Mouse (Mus musculus) heart, embryonic 10.5 days (tissue): ENCODE data around the gene Sbf2. TPM values are rescaled to one million over a fixed set of nuclear protein-coding genes. Genes with fewer than 3 reads are reported as not detected.
"Not testable (repeated sequence)": the region's sequence is repeated elsewhere in the genome, so short reads cannot be mapped to it uniquely, and the experiment has no call there.

Experiments used
- DNase-seq: peaks from one replicate; pipeline ENCODE4 v3.0.0-alpha.2; 2017; ENCODE audit warnings: low spot score
- H3K27ac ChIP-seq: fragments of 300-500 bp; sonication (generic); 2 replicates; pipeline ENCODE4 v1.5.1; 2016; ENCODE audit warnings: mild to moderate bottlenecking
- H3K27me3 ChIP-seq: fragments of 300-500 bp; sonication (generic); 2 replicates; pipeline ENCODE4 v1.6.1; 2016; ENCODE audit warnings: mild to moderate bottlenecking; ENCODE audit not compliant: poor library complexity, insufficient read depth, severe bottlenecking
- H3K36me3 ChIP-seq: fragments of 300-500 bp; sonication (generic); 2 replicates; pipeline ENCODE4 v1.6.1; 2016; ENCODE audit warnings: mild to moderate bottlenecking, moderate library complexity
- H3K4me1 ChIP-seq: fragments of 300-500 bp; sonication (generic); 2 replicates; pipeline ENCODE4 v1.6.1; 2016; ENCODE audit warnings: mild to moderate bottlenecking
- H3K4me3 ChIP-seq: fragments of 300-500 bp; sonication (generic); 2 replicates; pipeline ENCODE4 v1.5.1; 2016; ENCODE audit warnings: mild to moderate bottlenecking, moderate library complexity
- H3K9me3 ChIP-seq: fragments of 300-500 bp; sonication (generic); 2 replicates; pipeline ENCODE4 v1.6.1; 2016; ENCODE audit warnings: mild to moderate bottlenecking, moderate library complexity
- WGBS: fragments of 180-500 bp; shearing (Covaris S2); methylation state at CpG from one replicate; pipeline ENCODE4 v1.1.7; 2016; 5-methylcytosine and 5-hydroxymethylcytosine counted together
- polyA plus RNA-seq: library from polyadenylated mRNA; unstranded; fragments of >200 nt; fragmentation: Nextera tagmentation; extraction: Ambion mirVana; gene quantifications from 2 replicates; pipeline ENCODE4 v1.2.1, GENCODE M21; 2016

Gene Sbf2
- polyA plus RNA-seq, 1 experiment from 2014 or later = 28.6 TPM

GRCm38 (mm10) chr7:110392576-110392975 is 222.1 kb downstream of the Sbf2 start:
- H3K27me3 ChIP-seq = no peaks in the 10 kb centered on the region
- no peak for DNase-seq
- no peak overlapping the region for H3K27ac ChIP-seq
- WGBS = 61% methylated on average over 6 of the region's 6 CpGs
- H3K9me3 ChIP-seq = no peaks in the 10 kb centered on the region
- H3K4me1 ChIP-seq = peaks cover 7% of the 10 kb centered on the region
- peaks cover 2% of the 10 kb centered on the region; the same call in 1 of the 2 replicates for H3K36me3 ChIP-seq
- no peak overlapping the region for H3K4me3 ChIP-seq

GRCm38 (mm10) chr7:110391632-110392031 is 223.1 kb downstream of the Sbf2 start:
- Histone ChIP-seq H3K36me3 (no peaks in the 10 kb centered on the region), H3K4me1 (peaks cover 8% of the 10 kb centered on the region), H3K27me3 (no peaks in the 10 kb centered on the region), H3K9me3 (no peaks in the 10 kb centered on the region), H3K4me3 (no peak overlapping the region), H3K27ac (no peak overlapping the region)
- 84% methylated on average over 2 of the region's 2 CpGs for WGBS
- no peak for DNase-seq

GRCm38 (mm10) chr7:110388889-110389288 is 225.8 kb downstream of the Sbf2 start:
- not testable (repeated sequence) for H3K27me3 ChIP-seq, H3K4me1 ChIP-seq, DNase-seq, H3K9me3 ChIP-seq, H3K36me3 ChIP-seq, H3K4me3 ChIP-seq, H3K27ac ChIP-seq
- 63% methylated on average over 2 of the region's 2 CpGs for WGBS

- WGBS = 47% methylated on average over 2 of the region's 2 CpGs
These were observed 227.2 kb downstream of the Sbf2 start for GRCm38 (mm10) chr7:110387565-110387964.

GRCm38 (mm10) chr7:110385482-110385881 is 229.2 kb downstream of the Sbf2 start:
- 86% methylated on average over 1 of the region's 1 CpGs for WGBS
- Histone ChIP-seq H3K36me3 (no peaks in the 10 kb centered on the region), H3K27ac (no peak overlapping the region), H3K27me3 (no peaks in the 10 kb centered on the region), H3K9me3 (no peaks in the 10 kb centered on the region), H3K4me3 (no peak overlapping the region), H3K4me1 (peaks cover 8% of the 10 kb centered on the region)
- DNase-seq = no peak

More at GRCm38 (mm10) chr7:110387565-110387964, 227.2 kb downstream of the Sbf2 start:
- Histone ChIP-seq H3K36me3 (no peaks in the 10 kb centered on the region), H3K9me3 (no peaks in the 10 kb centered on the region), H3K4me3 (no peak overlapping the region), H3K27me3 (no peaks in the 10 kb centered on the region), H3K4me1 (peaks cover 8% of the 10 kb centered on the region), H3K27ac (peak overlapping the region; percentile 23; the same call in 1 of the 2 replicates)
- DNase-seq = no peak

GRCm38 (mm10) chr7:110384343-110384742 is 230.4 kb downstream of the Sbf2 start:
- no peak overlapping the region for H3K4me3 ChIP-seq
- DNase-seq = no peak
- peaks cover 16% of the 10 kb centered on the region for H3K4me1 ChIP-seq
- no peaks in the 10 kb centered on the region for H3K9me3 ChIP-seq
- no peaks in the 10 kb centered on the region for H3K27me3 ChIP-seq
- H3K36me3 ChIP-seq = no peaks in the 10 kb centered on the region
- no peak overlapping the region for H3K27ac ChIP-seq

- Histone ChIP-seq H3K27ac (no peak overlapping the region), H3K27me3 (no peaks in the 10 kb centered on the region), H3K36me3 (no peaks in the 10 kb centered on the region), H3K9me3 (no peaks in the 10 kb centered on the region), H3K4me3 (no peak overlapping the region), H3K4me1 (peaks cover 11% of the 10 kb centered on the region)
- 75% methylated on average over 3 of the region's 3 CpGs for WGBS
- no peak for DNase-seq
These were observed 233.1 kb downstream of the Sbf2 start for GRCm38 (mm10) chr7:110381625-110382024.

GRCm38 (mm10) chr7:110379335-110379914 is 235.3 kb downstream of the Sbf2 start:
- peak; percentile 76 for DNase-seq
- 53% methylated on average over 10 of the region's 10 CpGs for WGBS

GRCm38 (mm10) chr7:110372529-110372928 is 242.2 kb downstream of the Sbf2 start:
- Histone ChIP-seq H3K27me3 (no peaks in the 10 kb centered on the region), H3K27ac (no peak overlapping the region), H3K4me3 (no peak overlapping the region), H3K36me3 (peaks cover 48% of the 10 kb centered on the region), H3K9me3 (no peaks in the 10 kb centered on the region), H3K4me1 (no peaks in the 10 kb centered on the region)
- 81% methylated on average over 4 of the region's 4 CpGs for whole genome bisulfite sequencing
- no peak for DNase-seq

More at GRCm38 (mm10) chr7:110379335-110379914, 235.3 kb downstream of the Sbf2 start:
- H3K4me3 ChIP-seq = no peak overlapping the region
- H3K27me3 ChIP-seq = no peaks in the 10 kb centered on the region
- H3K27ac ChIP-seq = 0 out of 2 replicates have a peak overlapping the region, but pooled peaks have one; percentile 1
- peaks cover 12% of the 10 kb centered on the region for H3K36me3 ChIP-seq
- H3K4me1 ChIP-seq = peaks cover 11% of the 10 kb centered on the region
- no peaks in the 10 kb centered on the region for H3K9me3 ChIP-seq

- H3K9me3 ChIP-seq = no peaks in the 10 kb centered on the region
- peaks cover 40% of the 10 kb centered on the region for H3K36me3 ChIP-seq
- no peak for DNase-seq
- WGBS = 87% methylated on average over 11 of the region's 11 CpGs
- H3K27ac ChIP-seq = no peak overlapping the region
- no peaks in the 10 kb centered on the region for H3K4me1 ChIP-seq
- H3K27me3 ChIP-seq = no peaks in the 10 kb centered on the region
- no peak overlapping the region for H3K4me3 ChIP-seq
These were observed 252.7 kb downstream of the Sbf2 start for GRCm38 (mm10) chr7:110362005-110362404.

- no peaks in the 10 kb centered on the region for H3K4me1 ChIP-seq
- DNase-seq = no peak
- H3K27ac ChIP-seq = no peak overlapping the region
- H3K9me3 ChIP-seq = no peaks in the 10 kb centered on the region
- H3K36me3 ChIP-seq = peaks cover 37% of the 10 kb centered on the region
- no peak overlapping the region for H3K4me3 ChIP-seq
- H3K27me3 ChIP-seq = no peaks in the 10 kb centered on the region
- WGBS = 93% methylated on average over 1 of the region's 1 CpGs
These were observed 253.2 kb downstream of the Sbf2 start for GRCm38 (mm10) chr7:110361516-110361915.

GRCm38 (mm10) chr7:110359391-110359790 is 255.3 kb downstream of the Sbf2 start:
- H3K27me3 ChIP-seq = no peaks in the 10 kb centered on the region
- peaks cover 28% of the 10 kb centered on the region; the same call in 1 of the 2 replicates for H3K36me3 ChIP-seq
- no peak for DNase-seq
- H3K4me1 ChIP-seq = no peaks in the 10 kb centered on the region
- H3K27ac ChIP-seq = no peak overlapping the region
- no peaks in the 10 kb centered on the region for H3K9me3 ChIP-seq
- no peak overlapping the region for H3K4me3 ChIP-seq
- WGBS = 93% methylated on average over 2 of the region's 2 CpGs

- Histone ChIP-seq H3K27ac (no peak overlapping the region), H3K9me3 (no peaks in the 10 kb centered on the region), H3K4me3 (no peak overlapping the region), H3K4me1 (no peaks in the 10 kb centered on the region), H3K36me3 (peaks cover 21% of the 10 kb centered on the region; the same call in 1 of the 2 replicates), H3K27me3 (no peaks in the 10 kb centered on the region)
- no peak for DNase-seq
- 76% methylated on average over 2 of the region's 2 CpGs for WGBS
These were observed 260.8 kb downstream of the Sbf2 start for GRCm38 (mm10) chr7:110353971-110354370.

- H3K36me3 ChIP-seq = peaks cover 12% of the 10 kb centered on the region; the same call in 1 of the 2 replicates
- H3K27me3 ChIP-seq = no peaks in the 10 kb centered on the region
- H3K27ac ChIP-seq = no peak overlapping the region
- no peaks in the 10 kb centered on the region for H3K4me1 ChIP-seq
- no peaks in the 10 kb centered on the region for H3K9me3 ChIP-seq
- no peak overlapping the region for H3K4me3 ChIP-seq
- 89% methylated on average over 1 of the region's 1 CpGs for WGBS
- DNase-seq = no peak
These were observed 267.5 kb downstream of the Sbf2 start for GRCm38 (mm10) chr7:110347250-110347649.
